Mouse (Mus musculus) adrenal gland, postnatal 36 days (tissue): ENCODE results near the gene Apbb2. TPM values are rescaled to one million over a fixed set of nuclear protein-coding genes. Genes with fewer than 3 reads are reported as not detected.
A peak's percentile ranks its signal among the peaks of the same experiment; 100 is the strongest.

Source experiments
- DNase-seq, 2 experiments: peaks; one replicate each; pipeline ENCODE4 v3.0.0; 2021; ENCODE audit warnings: mixed read lengths in 1 of 2
- total RNA-seq, 2 experiments: library from RNA; stranded (reverse); gene quantifications; 2 replicates each; pipeline ENCODE4 v1.2.3; 2021

Gene Apbb2
- total RNA-seq, 2 experiments from 2014 or later: 69.0 to 71.7 TPM

GRCm38 (mm10) chr5:66549691-66550090 is 68.9 kb downstream of the Apbb2 start:
- DNase-seq: no peak

GRCm38 (mm10) chr5:66546969-66547511 is 71.5 kb downstream of the Apbb2 start:
- peak; percentile 84 to 85 for DNase-seq

GRCm38 (mm10) chr5:66545573-66546141 is 72.9 kb downstream of the Apbb2 start:
- DNase-seq: no peak

- peak in 1 of 2 experiments; percentile 36 for DNase-seq
Observed at GRCm38 (mm10) chr5:66543761-66544160, 74.8 kb downstream of the Apbb2 start.

GRCm38 (mm10) chr5:66543344-66543743 is 75.2 kb downstream of the Apbb2 start:
- DNase-seq: no peak

- peak; percentile 59 to 71 for DNase-seq
Observed at GRCm38 (mm10) chr5:66542521-66542920, 76.1 kb downstream of the Apbb2 start.

GRCm38 (mm10) chr5:66541385-66541784 is 77.2 kb downstream of the Apbb2 start:
- no peak for DNase-seq

GRCm38 (mm10) chr5:66540246-66540645 is 78.3 kb downstream of the Apbb2 start:
- DNase-seq: no peak

- DNase-seq: no peak
Observed at GRCm38 (mm10) chr5:66537811-66538210, 80.8 kb downstream of the Apbb2 start.

GRCm38 (mm10) chr5:66536696-66537358 is 81.8 kb downstream of the Apbb2 start:
- no peak for DNase-seq

GRCm38 (mm10) chr5:66535566-66536236 is 82.9 kb downstream of the Apbb2 start:
- no peak for DNase-seq

GRCm38 (mm10) chr5:66533711-66534425 is 84.7 kb downstream of the Apbb2 start:
- DNase-seq: no peak

GRCm38 (mm10) chr5:66532827-66533226 is 85.8 kb downstream of the Apbb2 start:
- peak; percentile 74 to 76 for DNase-seq

GRCm38 (mm10) chr5:66530361-66530760 is 88.2 kb downstream of the Apbb2 start:
- DNase-seq: no peak

GRCm38 (mm10) chr5:66529631-66530030 is 89.0 kb downstream of the Apbb2 start:
- no peak for DNase-seq

- DNase-seq: no peak
Observed at GRCm38 (mm10) chr5:66528567-66528966, 90.0 kb downstream of the Apbb2 start.

GRCm38 (mm10) chr5:66527090-66527489 is 91.5 kb downstream of the Apbb2 start:
- DNase-seq: peak in 1 of 2 experiments; percentile 39

GRCm38 (mm10) chr5:66525002-66525401 is 93.6 kb downstream of the Apbb2 start:
- DNase-seq: no peak

- no peak for DNase-seq
Observed at GRCm38 (mm10) chr5:66523681-66524503, 94.7 kb downstream of the Apbb2 start.

- DNase-seq: no peak
Observed at GRCm38 (mm10) chr5:66521250-66521649, 97.3 kb downstream of the Apbb2 start.

- no peak for DNase-seq
Observed at GRCm38 (mm10) chr5:66519511-66519910, 99.1 kb downstream of the Apbb2 start.
